Mouse (Mus musculus) adrenal gland, adult 2 months (tissue): Measurements from ENCODE around the gene Reep3. TPM values are rescaled to one million over a fixed set of nuclear protein-coding genes. Genes with fewer than 3 reads are reported as not detected.
"Not testable (repeated sequence)": the region's sequence is repeated elsewhere in the genome, so short reads cannot be mapped to it uniquely, and the experiment has no call there.

ENCODE experiments used
- DNase-seq: peaks from one replicate; pipeline ENCODE4 v3.0.0; 2021
- polyA plus RNA-seq: library from polyadenylated mRNA; depleted of rRNA; stranded (reverse); fragments of >200 nt; gene quantifications from 2 replicates; pipeline ENCODE4 v1.2.3, GENCODE M21; 2012
- total RNA-seq, 2 experiments: library from RNA; stranded (reverse); gene quantifications; 2 replicates each; pipeline ENCODE4 v1.2.3; 2021

The Reep3 gene
- total and polyA plus RNA-seq, 3 experiments, result 8.9 to 44.6 (median 42.5) TPM

DNA sequence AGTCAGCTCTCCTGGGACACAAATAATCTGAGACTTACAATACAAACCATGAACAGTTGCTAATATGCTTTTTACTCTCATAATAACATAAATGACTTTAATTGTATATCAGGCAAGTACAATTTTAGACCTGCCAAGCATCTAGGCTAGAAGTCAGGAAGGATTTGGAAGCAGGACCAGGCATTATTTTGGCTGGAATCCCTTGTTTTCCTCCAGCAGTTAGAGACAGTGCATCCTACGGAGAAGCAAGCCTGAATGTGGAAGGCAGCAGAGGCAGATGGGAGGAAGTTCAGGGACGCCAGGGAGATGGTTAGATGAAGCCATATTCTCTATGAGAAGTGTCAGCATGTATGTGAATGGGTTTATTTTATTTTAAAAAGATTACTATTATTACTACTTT, 79.4 kb downstream of the Reep3 start:
- DNase-seq, result no peak

DNA sequence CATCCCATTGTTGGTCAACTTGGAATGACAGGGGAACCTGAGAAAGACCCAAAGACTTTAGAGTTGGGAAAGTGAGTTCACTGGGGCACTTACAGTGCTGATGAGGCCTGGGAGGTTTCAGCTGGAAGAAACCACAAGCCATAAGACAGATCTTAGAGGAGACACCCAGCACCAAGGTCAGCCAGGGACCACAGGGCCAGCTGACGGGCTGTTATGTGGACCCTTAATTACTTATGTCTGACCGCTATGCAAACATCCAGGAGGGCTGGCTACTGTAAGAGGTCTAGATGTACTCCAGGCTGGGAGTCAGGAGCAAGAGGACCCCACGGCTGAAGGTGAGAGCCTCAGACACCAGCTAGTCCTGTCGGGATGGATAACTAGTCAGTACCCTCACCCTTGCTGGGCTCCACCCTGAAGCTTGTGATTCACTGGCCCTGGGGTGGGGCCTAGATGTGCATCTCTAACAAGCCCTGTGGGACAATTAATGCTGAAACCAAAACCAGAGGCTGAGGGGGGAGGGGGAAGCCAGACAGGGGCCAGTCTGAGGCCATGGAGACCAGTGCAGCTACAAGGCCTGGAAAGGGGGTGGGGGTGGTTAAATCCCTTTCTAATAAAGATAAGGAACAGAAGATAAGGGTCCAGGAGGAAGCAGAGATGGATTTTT, 80.0 kb downstream of the Reep3 start:
- no peak for DNase-seq

DNA sequence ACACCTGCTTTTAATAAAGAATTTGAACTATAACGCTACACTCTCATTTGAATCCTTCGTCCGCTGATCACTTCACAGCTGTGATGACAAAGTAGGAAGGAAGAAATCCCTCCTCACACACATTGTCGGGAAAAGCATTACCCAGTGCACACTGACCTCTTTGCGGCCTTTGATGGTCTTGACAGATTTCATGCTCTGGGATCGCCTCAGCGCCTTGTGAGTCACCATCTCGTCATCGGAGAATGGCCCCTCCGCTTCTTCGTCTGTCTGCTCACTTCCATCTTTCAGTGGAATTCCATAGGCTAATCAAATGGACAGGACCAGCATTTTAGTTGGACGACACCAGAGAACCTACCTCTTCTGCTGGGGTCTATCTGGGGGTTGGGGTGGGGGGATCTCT, 82.0 kb downstream of the Reep3 start:
- no peak for DNase-seq

DNA sequence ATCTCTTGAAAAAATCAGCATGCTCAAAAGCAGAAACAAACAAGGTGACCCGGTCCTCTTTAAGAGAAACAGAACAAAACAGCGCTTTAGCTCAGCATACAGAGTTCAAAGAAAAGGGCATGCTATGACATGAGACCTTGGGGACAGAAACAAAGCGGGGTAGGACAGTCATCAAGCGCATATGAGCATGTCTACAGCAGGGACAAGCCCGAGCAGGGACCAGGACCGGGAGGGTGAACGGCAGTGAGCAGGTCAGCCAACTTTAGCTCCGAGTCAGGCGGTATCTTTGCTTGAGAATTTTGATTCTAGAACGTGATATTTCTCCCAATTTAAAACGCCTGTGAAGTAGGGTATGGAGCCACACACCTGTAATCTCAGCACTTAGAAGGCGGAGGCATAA, 86.2 kb downstream of the Reep3 start:
- DNase-seq, result no peak

DNA sequence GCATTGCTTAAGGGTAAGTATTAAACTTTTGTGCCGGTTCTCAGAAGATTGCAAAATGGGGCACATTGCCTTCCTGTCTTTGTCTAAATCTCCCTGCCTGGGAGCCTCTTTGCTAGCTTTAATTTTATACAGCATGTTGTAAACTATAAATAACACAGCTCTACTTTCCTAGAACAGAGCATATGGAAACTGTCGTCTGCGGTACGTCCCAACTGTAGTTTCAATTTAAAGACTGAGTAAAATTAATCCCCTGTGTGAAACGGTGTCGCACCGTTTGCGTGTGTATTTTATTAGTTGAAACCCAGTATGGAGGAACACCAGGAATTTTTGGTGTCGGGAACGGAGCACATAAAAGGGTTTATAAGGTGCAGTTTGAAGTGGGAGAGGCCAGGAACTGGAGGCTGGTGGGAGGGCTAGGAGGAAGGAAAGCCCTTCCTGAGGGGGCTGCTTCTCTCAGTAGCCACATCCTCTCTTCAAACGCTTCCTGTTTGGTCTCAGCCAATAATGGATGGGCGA, 92.2 kb downstream of the Reep3 start:
- peak; percentile 27 for DNase-seq

DNA sequence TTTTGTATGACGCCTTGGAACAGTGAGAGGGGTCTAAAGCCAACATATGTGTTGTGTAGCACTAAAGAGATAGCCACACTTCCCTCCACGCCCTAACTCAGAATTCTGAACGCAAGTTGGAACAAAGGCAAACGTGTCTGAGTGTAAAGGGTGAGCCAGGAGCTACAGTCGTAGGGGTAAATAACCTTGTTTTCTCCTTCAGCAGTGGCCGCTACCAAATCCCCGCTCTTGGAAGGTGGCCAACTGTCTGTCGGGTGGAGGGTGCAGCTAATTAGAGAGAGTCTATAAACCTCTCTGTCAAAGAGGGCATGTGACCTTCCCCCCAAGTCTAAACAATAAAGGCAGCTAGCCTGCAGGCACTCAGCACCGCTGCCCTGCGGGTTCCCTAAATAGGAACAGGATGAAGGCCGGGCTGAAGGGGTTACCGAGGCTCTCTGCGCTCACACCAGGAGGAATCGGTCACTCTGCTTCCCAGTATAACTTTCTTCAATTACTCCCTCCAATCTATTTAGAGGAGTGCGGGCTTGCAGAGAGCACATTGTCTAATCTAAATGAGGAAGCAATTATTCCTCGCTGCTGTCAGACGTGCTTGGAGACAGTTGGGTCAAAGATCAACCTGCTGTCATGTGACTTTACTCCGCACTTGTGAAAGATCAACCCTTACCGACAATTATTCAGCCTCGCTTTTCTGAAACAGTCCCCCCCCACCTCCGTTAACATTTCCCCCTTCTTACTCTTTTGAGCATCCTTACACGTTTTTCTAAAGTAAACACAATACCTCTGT, 92.8 kb downstream of the Reep3 start:
- peak; percentile 66 for DNase-seq

DNA sequence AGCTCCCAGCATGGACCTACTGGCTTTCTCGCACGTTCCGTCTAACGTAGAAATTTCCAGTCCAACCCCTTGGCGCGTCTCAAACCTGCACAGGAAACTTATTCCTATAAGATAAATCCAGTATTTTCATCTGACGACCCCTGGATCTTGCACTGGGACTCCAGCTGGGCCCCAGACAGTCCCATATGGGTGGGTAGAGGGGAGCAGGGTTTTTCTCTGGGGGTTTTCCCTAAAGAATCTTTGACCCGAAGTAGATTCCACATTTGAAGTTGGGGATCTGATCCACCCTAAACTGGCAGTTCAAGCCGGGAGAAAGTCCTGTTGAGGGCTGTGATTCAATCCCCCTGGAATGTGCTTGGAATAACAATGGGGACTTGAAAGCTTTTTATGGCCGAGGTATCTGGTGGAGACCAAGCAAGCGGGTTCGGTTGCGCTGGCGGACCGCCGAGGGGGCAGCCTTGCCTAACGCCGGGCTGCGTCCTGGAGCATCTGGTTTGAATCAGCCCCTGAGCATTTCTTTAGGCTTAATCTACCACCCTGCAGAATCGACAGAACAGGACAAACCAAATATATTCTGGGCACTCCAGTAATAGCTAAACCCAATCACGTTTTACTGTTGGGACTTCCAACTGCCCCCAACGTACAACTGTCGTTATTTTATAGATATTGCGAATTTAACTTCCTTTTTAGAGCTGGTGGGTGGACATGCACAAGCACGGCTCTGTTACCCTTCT, 93.6 kb downstream of the Reep3 start:
- DNase-seq, result peak; percentile 57

DNA sequence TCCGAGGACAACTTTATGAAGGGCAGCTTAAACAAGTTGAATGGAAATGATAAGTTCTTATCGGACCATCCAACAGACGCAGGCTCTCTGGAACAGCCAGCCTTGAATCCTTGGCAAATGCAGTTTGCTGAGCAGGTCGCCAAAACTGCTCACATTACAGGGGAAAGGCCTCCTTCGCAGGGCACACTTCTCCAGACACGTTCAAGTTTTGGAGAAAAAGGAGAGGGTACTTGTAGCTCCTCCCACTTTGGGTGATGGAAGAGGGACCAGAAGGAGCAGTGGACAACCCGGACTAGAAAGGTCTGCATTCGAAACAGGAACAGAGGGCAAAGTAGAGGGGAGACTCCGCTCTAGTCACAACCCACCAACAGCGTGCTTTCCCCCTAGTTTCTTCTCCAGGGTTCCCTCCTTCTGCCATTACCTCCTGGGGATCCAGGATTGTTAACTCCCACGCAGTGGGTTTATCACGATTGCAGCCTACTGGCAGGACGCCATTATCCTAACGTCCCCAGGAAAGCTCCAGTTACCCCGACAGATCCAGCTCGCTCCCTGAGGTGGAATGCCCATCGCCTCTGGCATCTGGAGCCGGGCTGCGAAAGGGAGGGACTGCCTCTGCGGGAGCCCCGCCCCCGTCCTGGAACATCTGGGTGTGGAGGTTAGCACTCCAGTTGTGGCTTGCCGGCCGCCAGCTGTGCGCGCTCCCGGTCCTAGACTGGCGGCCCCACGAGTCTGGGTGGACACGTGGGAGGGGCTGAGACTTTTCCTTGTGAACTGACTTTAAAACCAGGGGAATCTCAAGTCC, 94.3 kb downstream of the Reep3 start:
- DNase-seq, result peak; percentile 90

DNA sequence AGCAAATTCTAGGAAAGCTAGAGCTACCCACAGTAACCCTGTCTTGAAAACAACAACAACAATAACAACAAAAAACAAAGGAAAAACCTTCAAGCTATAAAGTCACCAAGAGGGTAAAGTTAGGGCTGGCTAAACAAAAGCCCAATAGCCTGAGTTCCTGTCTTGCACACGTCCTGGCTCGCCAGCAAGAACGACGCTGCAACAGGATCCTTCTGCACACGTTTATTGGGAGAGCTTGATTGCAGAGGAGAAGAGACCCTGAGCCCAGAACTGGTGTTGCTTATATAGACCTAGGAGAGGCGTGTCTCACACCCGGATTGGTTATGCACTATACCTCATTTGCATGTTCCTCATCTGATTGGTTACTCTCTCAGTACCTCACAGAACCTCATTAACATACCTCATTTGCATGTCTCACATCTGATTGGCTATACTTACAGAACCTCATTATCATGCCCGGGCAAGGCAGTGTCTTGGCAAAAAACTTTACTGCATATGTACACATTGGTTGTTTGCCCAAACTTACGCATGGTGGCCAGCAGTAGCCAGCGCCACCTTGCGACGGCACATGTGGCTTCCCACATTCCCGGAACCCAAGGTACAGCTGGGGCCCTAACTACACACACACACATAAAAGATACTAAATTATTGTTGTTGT, 95.7 kb downstream of the Reep3 start:
- not testable (repeated sequence) for DNase-seq

DNA sequence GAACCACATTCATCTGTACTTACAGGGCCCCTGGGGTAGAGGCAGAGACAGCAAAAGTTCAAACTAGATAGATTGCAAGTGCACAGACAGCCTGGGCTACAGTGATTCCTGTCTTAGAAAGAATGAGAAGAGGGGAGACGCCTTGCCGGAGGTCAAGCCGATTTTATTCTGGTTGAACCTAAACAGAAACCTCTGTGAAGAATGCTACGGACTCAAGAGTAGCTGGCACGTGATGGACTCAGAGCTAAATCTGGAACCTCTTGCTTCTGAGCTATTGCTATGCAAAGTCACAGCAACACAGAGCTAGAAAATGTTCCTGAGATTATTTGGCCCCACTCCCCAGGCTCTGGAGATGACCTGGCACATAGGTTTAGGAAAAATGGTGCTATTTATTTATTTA, 96.6 kb downstream of the Reep3 start:
- no peak for DNase-seq

DNA sequence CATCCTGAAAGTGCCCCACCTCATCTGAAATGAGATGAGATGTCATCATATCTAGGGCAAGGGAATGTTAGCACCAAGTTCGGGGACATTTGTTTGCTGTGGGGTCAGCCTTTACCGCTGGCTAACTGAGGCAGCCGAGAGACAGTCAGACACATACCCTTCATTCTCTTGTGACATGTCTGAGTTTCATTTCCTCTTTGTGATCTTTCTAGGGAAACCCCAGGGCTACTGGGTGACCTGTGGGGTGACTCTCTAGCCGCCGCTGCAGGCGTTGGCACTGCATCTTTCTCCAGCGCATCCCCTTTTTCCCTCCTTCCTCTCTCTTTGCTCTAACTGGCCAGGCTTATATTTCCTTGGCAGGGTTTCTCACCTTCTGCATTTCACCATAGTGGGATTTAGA, 98.0 kb downstream of the Reep3 start:
- no peak for DNase-seq

DNA sequence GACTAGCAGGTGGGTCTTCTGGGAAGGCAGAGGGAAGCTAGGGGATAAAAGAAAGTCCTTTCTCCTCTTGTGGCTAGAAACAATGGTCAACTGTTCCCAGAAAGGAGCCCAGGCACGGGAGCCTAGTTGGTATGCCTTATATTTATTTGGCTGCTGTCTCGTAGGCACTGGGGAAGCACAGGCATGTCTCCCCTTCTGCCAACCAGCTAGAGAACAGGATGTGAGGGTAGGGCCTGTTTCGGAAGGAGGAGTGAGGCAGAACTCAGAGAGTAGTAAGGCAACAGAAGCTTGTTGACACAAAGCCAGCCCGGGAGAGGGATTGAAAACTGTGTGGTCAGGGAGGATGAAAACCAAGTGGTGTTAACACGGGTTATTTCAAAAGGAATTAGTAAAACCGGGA, 101.6 kb downstream of the Reep3 start:
- DNase-seq, result no peak

DNA sequence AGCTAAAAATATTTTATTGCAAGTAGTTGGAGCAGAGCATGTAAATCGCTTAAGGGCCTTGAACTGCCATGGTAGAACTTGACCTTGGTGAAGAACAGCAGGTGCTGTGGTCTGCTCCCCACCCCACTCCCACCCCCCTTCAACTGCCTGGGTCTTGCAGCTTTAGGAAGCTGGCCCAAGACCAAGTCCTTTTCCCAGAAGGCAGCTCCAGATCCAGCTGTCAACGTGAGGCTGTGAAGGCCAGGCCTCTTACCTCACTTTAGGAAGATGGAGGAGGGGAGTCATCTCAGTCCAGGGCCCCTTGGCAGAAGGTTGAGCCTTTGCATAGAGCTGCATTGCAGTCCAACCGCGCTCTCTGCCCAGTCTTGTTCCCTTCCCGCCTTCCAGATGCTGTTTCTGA, 102.3 kb downstream of the Reep3 start:
- peak; percentile 22 for DNase-seq

DNA sequence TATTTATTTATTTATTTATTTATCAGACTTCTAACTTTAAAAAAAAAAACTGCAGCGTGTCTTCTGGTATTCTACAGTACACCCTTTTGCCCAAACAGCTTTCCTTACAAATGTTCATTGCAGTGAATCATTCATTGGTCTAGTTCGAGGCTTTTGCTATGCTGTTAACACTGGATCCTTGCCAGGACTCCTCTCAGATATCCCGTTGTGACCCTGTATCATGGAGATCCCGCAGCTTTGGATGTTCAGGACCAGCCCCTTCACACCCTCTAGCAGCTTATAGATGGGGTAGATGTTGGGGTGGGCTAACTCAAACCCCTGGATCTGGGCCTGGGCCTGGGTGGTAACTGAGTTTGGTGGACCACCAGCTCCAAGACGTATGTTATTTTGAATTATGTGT, 104.2 kb downstream of the Reep3 start:
- no peak for DNase-seq

DNA sequence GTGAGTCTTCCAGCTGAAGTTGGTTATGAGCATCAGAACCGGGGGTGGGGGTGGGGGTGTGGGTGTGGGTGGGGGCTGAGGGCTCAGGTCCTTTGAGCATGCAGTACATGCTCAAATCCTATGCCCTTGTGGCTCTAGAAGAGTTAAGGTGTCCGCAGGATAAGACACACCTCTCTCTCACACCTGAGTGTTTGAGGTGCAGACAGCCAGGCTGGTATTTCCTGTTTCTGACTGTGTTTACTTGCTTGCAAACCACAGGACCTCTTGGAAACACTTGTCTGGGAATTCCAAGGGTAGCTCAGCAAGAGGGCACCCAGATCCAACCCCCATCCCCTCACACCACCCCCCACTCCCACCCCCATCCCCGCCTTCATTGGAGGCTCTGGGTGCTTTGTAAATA, 106.2 kb downstream of the Reep3 start:
- no peak for DNase-seq

DNA sequence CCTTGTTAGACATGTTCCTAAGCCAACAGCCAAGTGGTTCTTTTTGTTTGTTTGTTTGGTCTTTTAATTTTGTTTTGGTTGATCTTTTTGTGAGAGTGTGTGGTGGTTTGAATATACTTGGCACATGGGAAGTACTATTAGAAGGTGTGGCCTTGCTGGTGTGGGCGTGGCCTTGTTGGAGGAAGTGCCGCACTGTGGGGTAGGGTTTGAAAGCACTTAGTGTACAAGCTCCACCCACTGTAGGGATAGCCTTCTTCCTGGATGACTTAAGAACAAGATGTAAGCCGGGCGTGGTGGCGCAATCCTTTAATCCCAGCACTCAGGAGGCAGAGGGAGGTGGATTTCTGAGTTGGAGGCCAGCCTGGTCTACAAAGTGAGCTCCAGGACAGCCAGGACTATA, 113.7 kb downstream of the Reep3 start:
- no peak for DNase-seq

DNA sequence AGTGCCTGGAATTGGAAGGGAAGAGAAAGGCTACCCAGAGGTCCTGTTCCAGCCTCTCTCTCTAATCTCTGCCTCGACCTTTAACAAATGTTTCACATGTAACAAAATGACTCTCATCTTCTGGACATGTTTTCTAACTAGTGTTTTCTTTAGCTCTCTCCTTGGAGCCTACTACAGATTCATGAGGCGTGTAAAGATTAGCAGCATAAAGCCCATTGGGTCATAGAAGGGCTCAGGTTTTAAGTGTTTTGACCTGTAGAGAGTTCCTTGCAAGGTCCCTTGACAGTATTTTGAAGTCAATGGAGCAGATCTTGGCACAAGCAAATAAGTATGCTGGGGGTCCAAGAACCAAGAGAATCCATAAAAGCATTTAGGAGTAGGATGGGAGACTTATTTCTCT, 118.5 kb downstream of the Reep3 start:
- DNase-seq, result no peak

DNA sequence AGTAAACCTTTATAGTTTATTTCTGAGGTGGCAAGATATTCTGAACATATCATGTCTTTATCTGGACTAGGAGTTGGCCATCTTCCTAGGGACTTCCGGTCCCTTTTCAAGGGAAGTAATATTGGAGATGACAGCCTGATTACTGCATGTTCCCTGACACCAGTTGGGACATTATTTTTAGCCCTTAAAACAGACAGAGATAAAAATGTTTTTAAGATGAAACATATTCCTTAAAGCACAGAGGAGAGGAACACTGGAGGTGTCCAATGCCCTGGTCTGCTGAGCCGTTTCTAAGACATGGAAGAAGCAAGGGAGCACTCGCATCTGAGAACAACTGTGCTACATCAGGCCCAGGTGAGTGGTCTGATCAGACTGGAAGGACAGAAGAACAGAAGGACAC, 119.7 kb downstream of the Reep3 start:
- no peak for DNase-seq

DNA sequence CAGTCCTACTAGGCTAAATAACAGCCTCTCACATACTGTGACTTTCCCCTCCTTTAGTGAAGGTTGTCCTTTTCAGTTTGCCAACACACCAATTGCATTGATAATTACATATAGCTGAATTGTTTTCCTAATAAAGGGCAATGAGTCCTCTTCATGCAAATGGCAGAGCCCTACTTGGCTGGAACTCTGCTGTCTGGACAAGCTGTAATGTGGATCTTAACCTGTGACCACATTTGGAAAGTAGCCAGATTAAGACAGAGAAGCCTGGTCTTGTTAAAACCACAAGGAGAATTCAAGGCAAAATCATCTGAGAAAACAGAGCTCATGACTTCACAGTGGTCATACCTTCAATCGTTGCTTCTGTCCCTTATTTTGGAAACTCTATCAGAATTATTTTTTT, 121.3 kb downstream of the Reep3 start:
- DNase-seq, result no peak

DNA sequence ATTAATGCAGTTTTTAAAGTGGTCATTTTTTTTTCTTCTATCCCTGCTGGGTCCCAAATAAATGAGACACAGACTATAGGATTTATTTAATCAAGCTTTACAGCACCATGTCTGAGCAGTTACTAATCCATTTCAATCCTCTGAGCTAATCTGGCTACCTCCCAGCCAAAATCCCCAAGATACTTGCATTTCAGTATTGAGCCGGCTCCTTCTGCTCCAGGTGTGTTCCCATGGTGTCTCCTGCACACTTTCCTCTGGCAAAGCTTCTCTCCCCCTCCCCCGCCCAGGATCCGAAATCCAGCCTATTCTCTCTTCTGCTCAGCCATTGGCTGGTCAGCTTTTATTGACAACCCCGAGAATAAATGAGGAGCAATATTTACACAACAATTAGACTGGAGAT, 122.3 kb downstream of the Reep3 start:
- no peak for DNase-seq

DNA sequence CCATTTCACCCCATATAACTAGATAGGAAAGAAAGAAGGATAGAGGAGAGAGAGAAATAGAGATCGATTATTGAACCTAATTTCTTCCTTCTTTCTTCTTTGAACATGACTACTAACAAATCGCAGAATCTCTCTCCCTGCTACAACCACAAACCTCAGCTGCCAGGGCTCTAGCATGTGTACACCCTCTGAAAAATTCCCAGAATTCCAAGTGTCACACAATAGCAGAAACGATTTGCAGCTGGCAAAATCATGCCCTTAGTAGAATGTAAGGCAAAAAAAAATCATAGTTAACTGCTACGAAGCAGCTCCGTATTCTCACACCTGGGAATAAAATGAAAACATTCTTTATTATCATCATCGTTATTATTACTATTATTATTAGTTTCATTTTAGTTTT, 122.9 kb downstream of the Reep3 start:
- no peak for DNase-seq

DNA sequence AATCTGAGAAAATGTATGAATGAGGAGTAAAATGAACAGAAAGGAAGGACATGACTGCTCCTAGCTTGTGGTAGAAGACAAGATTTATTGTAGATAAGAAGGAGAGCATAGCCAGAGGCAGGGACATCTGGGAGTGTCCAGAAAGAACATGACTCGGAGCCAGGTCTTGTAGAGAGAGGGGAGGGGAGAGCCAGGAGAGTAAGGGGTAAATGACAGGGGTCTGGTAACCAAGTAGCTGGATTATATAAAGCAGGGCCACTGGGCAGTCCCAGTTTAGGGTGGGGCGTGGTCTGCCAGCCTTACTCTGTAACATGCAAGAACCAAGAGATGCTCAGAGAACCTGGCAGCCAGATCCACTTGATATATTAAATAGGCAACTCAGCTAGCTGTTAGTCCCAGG, 123.5 kb downstream of the Reep3 start:
- no peak for DNase-seq
